Mouse (Mus musculus): ENCODE measurements around the gene Top3a.
"Not testable (repeated sequence)": the region's sequence is repeated elsewhere in the genome, so short reads cannot be mapped to it uniquely, and the experiment has no call there.

Gene Top3a

GRCm38 (mm10) chr11:60776829-60777740 is at the start of gene Top3a, which contains the start of gene Smcr8:
TSS of gene Top3a (minus strand) at chr11:60777365.
TSS of gene Smcr8 (plus strand) at chr11:60777524.
- peak; percentile 96 for DNase-seq (ENCODE audit: low read depth, low spot score)

- DNase-seq (ENCODE audit: low read depth, low spot score) = no peak
Measured at GRCm38 (mm10) chr11:60826700-60827099, 49.5 kb upstream of the Top3a start.

DNA sequence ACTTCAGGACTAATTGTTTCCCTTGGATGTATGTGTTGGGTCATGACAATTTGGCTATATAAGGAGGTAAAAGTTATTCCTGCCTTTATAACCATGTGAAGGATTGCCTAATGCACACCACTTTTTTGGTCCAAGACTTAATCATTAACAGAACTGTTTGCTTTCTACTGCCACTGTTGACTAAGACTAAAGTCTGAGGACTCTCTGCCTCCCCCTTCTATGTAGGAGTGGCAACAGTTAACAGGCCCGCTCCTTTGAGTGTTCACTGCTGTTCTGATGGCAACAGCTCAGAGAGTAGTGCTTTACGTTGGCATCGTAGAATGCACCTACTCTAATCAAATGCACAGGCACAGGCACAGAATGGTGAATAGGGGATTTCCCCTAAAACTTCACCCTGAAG is 48.0 kb upstream of the Top3a start:
- DNase-seq (ENCODE audit: low read depth, low spot score) = no peak

GRCm38 (mm10) chr11:60823771-60824170 is 46.6 kb upstream of the Top3a start:
- no peak for DNase-seq (ENCODE audit: low read depth, low spot score)

GRCm38 (mm10) chr11:60816398-60816797 is 39.2 kb upstream of the Top3a start:
- no peak for DNase-seq (ENCODE audit: low read depth, low spot score)

DNA sequence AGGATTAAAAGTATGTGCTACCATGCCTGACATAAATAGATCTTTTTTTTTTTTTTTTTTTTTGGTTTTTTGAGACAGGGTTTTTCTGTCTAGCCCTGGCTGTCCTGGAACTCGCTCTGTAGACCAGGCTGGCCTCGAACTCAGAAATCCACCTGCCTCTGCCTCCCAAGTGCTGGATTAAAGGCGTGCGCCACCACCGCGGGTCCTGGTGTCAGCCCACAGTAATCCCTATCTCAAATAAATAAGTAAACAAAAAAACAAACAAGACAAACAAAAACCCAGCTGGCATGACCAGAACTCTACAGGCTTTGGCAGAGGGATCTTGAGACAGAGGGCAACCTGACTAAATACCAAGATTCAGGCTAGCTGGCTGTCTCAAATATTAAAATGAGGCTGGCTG is 34.5 kb upstream of the Top3a start, which contains the start of gene Shmt1:
TSS of gene Shmt1 (minus strand) at position 101 of the 400 bp plus-strand sequence.
- not testable (repeated sequence) for DNase-seq (ENCODE audit: low read depth, low spot score)

GRCm38 (mm10) chr11:60811054-60811460 is 33.9 kb upstream of the Top3a start:
- peak; percentile 74 for DNase-seq (ENCODE audit: low read depth, low spot score)

DNA sequence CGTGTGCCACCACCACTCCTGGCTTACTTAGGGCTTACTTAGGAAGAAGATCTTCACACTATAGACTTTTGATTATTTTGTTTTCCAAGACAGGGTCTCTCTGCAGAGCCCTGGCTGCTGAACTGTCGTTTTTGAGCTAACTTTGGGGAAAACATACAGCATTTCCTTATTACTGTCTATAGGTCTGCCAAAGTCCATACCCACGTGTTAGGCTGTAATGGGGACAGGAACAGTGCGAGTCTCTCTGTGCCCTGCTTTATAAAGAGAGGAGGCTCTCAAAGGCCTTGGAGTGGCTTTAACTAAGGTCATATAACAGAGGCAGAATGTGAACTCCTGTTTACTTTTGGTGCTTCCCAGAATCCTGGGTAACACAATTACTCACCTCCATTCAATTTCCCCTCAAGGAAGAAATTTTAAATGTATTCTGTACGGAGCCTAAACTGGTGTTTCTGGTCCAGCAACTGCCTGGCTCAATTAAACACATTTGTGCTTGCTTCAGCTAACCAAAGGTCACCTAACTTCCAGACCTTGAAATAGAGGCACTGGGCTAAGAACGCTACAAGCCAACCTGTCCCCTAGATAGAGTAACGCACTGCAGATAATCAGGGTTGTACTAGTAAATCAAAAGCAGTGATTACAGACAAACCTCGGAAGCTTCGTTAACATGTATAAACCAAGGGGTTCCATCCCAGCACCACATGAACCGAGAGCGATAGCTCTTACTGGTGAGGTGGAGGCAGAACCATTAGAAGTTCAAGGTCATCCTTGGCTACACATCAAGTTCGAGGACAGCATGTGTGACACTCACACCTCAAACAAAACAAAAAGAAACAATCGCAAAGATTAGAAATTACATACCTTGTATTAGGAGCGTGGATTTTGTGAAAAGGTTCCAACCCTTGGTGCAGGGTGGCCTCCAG is 33.1 kb upstream of the Top3a start:
- DNase-seq (ENCODE audit: low read depth, low spot score) = no peak

- no peak for DNase-seq (ENCODE audit: low read depth, low spot score)
Measured at GRCm38 (mm10) chr11:60809546-60809945, 32.4 kb upstream of the Top3a start.

DNA sequence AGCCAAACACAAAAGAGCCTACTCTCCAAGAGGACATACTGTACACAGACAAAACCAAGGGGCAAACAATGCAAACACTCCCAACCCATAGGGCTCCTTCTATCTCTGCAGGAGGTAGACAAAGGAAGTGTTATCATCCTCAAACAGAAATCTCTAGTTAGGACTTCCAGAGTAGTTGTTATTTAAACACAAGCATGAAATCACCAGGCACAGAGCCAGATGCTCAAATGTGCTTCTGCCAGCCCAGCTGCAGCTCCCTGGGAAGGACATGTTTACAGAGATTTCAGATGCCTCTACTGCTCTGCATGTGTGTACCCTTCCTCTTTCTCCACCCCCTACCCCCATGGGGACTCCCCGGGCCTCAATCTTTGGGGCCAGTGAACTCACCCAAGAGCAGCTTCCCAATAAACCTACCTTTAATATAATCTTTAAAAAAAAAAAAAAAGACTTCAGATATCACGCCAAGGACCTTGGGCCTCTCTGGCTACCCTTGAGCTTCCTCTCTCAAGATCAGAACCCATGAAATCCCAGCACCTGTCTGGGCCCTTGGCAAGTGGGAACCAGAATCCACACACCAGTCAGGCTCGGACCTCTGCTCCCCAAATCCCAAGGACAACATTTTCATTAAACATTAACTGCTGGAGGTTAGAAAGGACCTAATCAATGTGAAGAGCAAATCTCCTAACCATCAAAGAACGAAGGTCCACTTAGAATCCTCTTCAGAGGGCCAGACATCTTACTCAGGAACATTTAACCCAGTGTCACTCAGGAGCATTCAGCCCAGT is 31.3 kb upstream of the Top3a start:
- no peak for DNase-seq (ENCODE audit: low read depth, low spot score)

DNA sequence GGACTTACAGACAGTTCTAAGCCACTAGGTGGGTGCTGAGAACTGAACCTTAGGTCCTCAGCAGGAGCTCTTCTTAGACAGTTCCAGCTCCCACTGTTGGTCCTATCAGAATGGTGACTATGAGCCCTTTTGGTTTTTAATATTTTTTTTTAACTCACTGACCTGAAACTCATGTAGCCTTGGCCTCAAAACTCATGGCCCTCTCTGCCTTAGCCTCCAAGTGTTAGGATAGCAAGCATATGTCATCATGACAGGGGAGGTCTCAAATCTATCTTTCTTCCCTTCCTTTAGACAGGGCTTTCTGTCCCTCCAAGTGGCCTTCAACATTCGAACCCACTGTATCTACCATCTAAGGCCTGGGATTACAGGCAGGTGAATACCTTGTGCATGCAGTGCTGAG is 23.7 kb upstream of the Top3a start:
- DNase-seq (ENCODE audit: low read depth, low spot score) = no peak

GRCm38 (mm10) chr11:60799977-60800376 is 22.8 kb upstream of the Top3a start:
- DNase-seq (ENCODE audit: low read depth, low spot score) = no peak

DNA sequence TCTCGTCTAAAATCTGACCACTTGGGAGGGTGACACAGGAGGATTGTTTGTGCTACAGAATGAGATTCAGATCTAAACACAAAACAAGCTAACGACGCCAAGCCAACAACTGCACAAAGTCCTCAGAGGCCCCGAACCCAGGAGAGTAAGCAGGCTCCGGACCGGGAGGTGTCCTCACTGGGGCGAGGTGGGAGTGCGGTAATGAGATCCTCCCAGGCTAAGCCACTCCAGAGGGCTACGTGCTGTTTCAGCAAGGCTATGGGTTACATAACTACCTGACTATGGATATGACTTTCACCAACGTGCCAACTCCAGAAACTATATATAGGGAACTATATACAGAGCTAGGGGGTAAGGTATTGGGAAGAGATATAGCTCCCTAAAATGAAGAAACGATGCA is 19.2 kb upstream of the Top3a start:
- DNase-seq (ENCODE audit: low read depth, low spot score) = no peak

DNA sequence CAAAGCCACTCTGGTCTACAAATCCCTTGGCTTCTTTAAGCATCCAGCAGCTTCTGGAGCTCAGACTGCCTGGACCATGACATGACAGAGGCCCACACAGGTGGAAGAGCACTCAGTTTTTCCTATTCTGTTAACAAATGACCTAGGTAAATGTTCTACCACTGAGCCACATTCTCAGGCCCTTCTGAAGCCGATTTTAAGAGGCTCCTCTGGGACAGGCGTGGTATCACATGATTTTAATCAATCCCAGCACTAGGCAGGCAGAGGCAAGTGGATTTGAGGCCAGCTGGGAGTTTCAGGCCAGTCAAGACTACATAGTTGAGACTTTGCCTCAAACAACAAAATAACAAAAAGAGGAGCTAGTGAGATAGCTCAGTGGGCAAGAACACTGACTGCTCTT is 13.3 kb upstream of the Top3a start:
- no peak for DNase-seq (ENCODE audit: low read depth, low spot score)

- DNase-seq (ENCODE audit: low read depth, low spot score) = no peak
Measured at GRCm38 (mm10) chr11:60787595-60787994, 10.4 kb upstream of the Top3a start.

- no peak for DNase-seq (ENCODE audit: low read depth, low spot score)
Measured at GRCm38 (mm10) chr11:60784179-60784922, 7.2 kb upstream of the Top3a start.

GRCm38 (mm10) chr11:60779673-60780189 is 2.6 kb upstream of the Top3a start:
- no peak for DNase-seq (ENCODE audit: low read depth, low spot score)

DNA sequence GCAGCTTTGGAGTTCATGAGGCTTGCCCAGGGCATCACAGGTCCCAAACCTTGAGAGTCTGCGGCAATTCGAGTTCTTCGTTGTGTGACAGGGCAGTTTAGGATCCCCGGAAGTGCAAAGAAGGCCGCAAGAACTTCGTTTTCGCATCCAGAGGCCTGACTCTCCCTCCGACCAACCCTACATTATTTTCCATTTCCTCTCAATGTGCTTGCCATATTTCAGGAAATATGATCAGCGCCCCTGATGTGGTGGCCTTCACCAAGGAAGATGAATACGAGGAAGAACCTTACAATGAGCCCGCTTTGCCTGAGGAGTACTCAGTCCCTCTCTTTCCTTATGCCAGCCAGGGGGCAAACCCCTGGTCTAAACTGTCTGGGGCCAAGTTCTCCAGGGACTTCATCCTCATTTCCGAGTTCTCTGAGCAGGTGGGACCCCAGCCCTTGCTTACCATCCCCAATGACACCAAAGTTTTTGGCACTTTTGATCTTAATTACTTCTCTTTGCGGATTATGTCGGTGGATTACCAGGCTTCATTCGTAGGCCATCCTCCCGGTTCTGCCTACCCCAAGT is 721 bp upstream of the Top3a start:
- DNase-seq (ENCODE audit: low read depth, low spot score) = no peak

- DNase-seq (ENCODE audit: low read depth, low spot score) = no peak
Measured at GRCm38 (mm10) chr11:60776107-60776828, 897 bp downstream of the Top3a start.
